Mouse (Mus musculus) heart, embryonic 13.5 days (tissue): ENCODE measurements around the gene Lrrc14b. TPM values are rescaled to one million over a fixed set of nuclear protein-coding genes. Genes with fewer than 3 reads are reported as not detected.

Source experiments
- ATAC-seq: fragments of 200-750 bp; cut with Nextera tagmentation; 2 replicates; pipeline ENCODE4 v1.8.0; 2017; ENCODE audit warnings: moderate TSS enrichment; ENCODE audit not compliant: insufficient number of reproducible peaks, low FRiP score, low TSS enrichment; ENCODE audit errors: extremely low read depth
- H3K27ac ChIP-seq: fragments of 300-500 bp; sonication (generic); replicated peaks from 2 replicates; pipeline ENCODE4 v1.5.1; 2015; ENCODE audit warnings: moderate library complexity, mild to moderate bottlenecking, inconsistent platforms
- H3K27me3 ChIP-seq: fragments of 300-500 bp; sonication (generic); replicated peaks from 2 replicates; pipeline ENCODE4 v1.6.1; 2015; ENCODE audit warnings: mild to moderate bottlenecking, inconsistent platforms
- H3K36me3 ChIP-seq: fragments of 300-500 bp; sonication (generic); 2 replicates; pipeline ENCODE4 v1.6.1; 2015; ENCODE audit warnings: mild to moderate bottlenecking, inconsistent platforms
- H3K4me1 ChIP-seq: fragments of 300-500 bp; sonication (generic); 2 replicates; pipeline ENCODE4 v1.6.1; 2015; ENCODE audit warnings: inconsistent platforms
- H3K4me2 ChIP-seq: fragments of 300-500 bp; sonication (generic); 2 replicates; pipeline ENCODE4 v1.6.1; 2015; ENCODE audit warnings: inconsistent platforms, mild to moderate bottlenecking, moderate library complexity
- H3K4me3 ChIP-seq: fragments of 300-500 bp; sonication (generic); 2 replicates; pipeline ENCODE4 v1.5.1; 2015; ENCODE audit warnings: moderate library complexity, mild to moderate bottlenecking, inconsistent platforms
- H3K9ac ChIP-seq: fragments of 300-500 bp; sonication (generic); 2 replicates; pipeline ENCODE4 v1.6.1; 2015; ENCODE audit warnings: inconsistent platforms, mild to moderate bottlenecking, moderate library complexity
- H3K9me3 ChIP-seq: fragments of 300-500 bp; sonication (generic); 2 replicates; pipeline ENCODE4 v1.6.1; 2016; ENCODE audit warnings: inconsistent platforms
- WGBS: fragments of 180-500 bp; shearing (Covaris S2); methylation state at CpG from one replicate; pipeline ENCODE4 v1.1.7; 2015; ENCODE audit warnings: mixed read lengths; 5-methylcytosine and 5-hydroxymethylcytosine counted together
- microRNA counts: library from miRNA; unstranded; fragments of <30 nt; microRNA quantifications from one replicate; lab custom pipeline; 2016
- microRNA-seq: library from miRNA; unstranded; fragments of <30 nt; microRNA quantifications from one replicate; pipeline ENCODE4, GENCODE M21; 2016
- polyA plus RNA-seq: library from polyadenylated mRNA; unstranded; fragments of >200 nt; fragmentation: Nextera tagmentation; extraction: Ambion mirVana; gene quantifications from 2 replicates; pipeline ENCODE4 v1.2.1, GENCODE M21; 2015

Gene Lrrc14b
- polyA plus RNA-seq, 1 experiment from 2014 or later, result 2.6 TPM

GRCm38 (mm10) chr13:74350435-74350906 is 13.3 kb downstream of the Lrrc14b start:
- WGBS, result under 1% methylated on average over 15 of the region's 15 CpGs
- ATAC-seq, result 0 out of 2 replicates have a peak, but pooled peaks have one; percentile 2
- no peaks in the 10 kb centered on the region for H3K9me3 ChIP-seq
- H3K27me3 ChIP-seq, result no peaks in the 10 kb centered on the region
- peak overlapping the region; percentile 77 for H3K4me3 ChIP-seq
- H3K36me3 ChIP-seq, result peaks cover 25% of the 10 kb centered on the region
- H3K4me2 ChIP-seq, result peak overlapping the region; percentile 71
- H3K9ac ChIP-seq, result peak overlapping the region; percentile 91
- H3K4me1 ChIP-seq, result peaks cover 24% of the 10 kb centered on the region
- peak overlapping the region; percentile 90 for H3K27ac ChIP-seq

GRCm38 (mm10) chr13:74349566-74350434 is 14.0 kb downstream of the Lrrc14b start, which contains the start of the genes Sdha and Ccdc127:
Gene Sdha (minus strand): TSS chr13:74350280.
Gene Ccdc127 (plus strand): TSS chr13:74350309.
- Histone ChIP-seq H3K36me3 (peaks cover 23% of the 10 kb centered on the region), H3K9me3 (no peaks in the 10 kb centered on the region), H3K4me2 (peak within 1 kb of the TSS; percentile 71), H3K27ac (peak within 1 kb of the TSS; percentile 90), H3K4me1 (peaks cover 24% of the 10 kb centered on the region), H3K9ac (peak within 1 kb of the TSS; percentile 91), H3K27me3 (no peaks in the 10 kb centered on the region), H3K4me3 (peak within 1 kb of the TSS; percentile 77)
- under 1% methylated on average over 57 of the region's 57 CpGs for WGBS
- ATAC-seq, result peak; percentile 97

- ATAC-seq, result no peak
- no peak overlapping the region for H3K27ac ChIP-seq
- no peak overlapping the region for H3K9ac ChIP-seq
- no peak overlapping the region for H3K4me3 ChIP-seq
- peaks cover 82% of the 10 kb centered on the region for H3K36me3 ChIP-seq
- H3K9me3 ChIP-seq, result no peaks in the 10 kb centered on the region
- no peak overlapping the region for H3K4me2 ChIP-seq
- H3K4me1 ChIP-seq, result no peaks in the 10 kb centered on the region
- WGBS, result 50% methylated on average over 3 of the region's 3 CpGs
- no peaks in the 10 kb centered on the region for H3K27me3 ChIP-seq
Observed at GRCm38 (mm10) chr13:74341036-74341435, 22.8 kb downstream of the Lrrc14b start.

- ATAC-seq, result no peak
- peaks cover 88% of the 10 kb centered on the region for H3K36me3 ChIP-seq
- no peak overlapping the region for H3K27ac ChIP-seq
- H3K4me1 ChIP-seq, result no peaks in the 10 kb centered on the region
- H3K4me2 ChIP-seq, result no peak overlapping the region
- H3K27me3 ChIP-seq, result no peaks in the 10 kb centered on the region
- no peak overlapping the region for H3K4me3 ChIP-seq
- no peak overlapping the region for H3K9ac ChIP-seq
- no peaks in the 10 kb centered on the region for H3K9me3 ChIP-seq
Observed at GRCm38 (mm10) chr13:74329321-74329720, 34.5 kb downstream of the Lrrc14b start.

- Histone ChIP-seq H3K27me3 (no peaks in the 10 kb centered on the region), H3K4me1 (peaks cover 15% of the 10 kb centered on the region), H3K4me2 (peak within 1 kb of the TSS; percentile 87), H3K4me3 (peak within 1 kb of the TSS; percentile 79), H3K36me3 (peaks cover 53% of the 10 kb centered on the region), H3K9me3 (no peaks in the 10 kb centered on the region), H3K9ac (peak within 1 kb of the TSS; percentile 90), H3K27ac (peak within 1 kb of the TSS; percentile 74)
- under 1% methylated on average over 36 of the region's 36 CpGs for WGBS
- peak; percentile 99 for ATAC-seq
Observed at GRCm38 (mm10) chr13:74317170-74317849, 46.5 kb downstream of the Lrrc14b start, which contains the start of gene Pdcd6. Gene Pdcd6 (minus strand): TSS chr13:74317580.

GRCm38 (mm10) chr13:74316789-74317169 is 47.0 kb downstream of the Lrrc14b start:
- Histone ChIP-seq H3K9ac (peak overlapping the region; percentile 90), H3K27me3 (no peaks in the 10 kb centered on the region), H3K4me1 (peaks cover 15% of the 10 kb centered on the region), H3K36me3 (peaks cover 51% of the 10 kb centered on the region), H3K27ac (peak overlapping the region; percentile 61), H3K4me2 (peak overlapping the region; percentile 87), H3K4me3 (peak overlapping the region; percentile 79), H3K9me3 (no peaks in the 10 kb centered on the region)
- WGBS, result 4% methylated on average over 15 of the region's 15 CpGs
- no peak for ATAC-seq

- H3K4me1 ChIP-seq, result peaks cover 15% of the 10 kb centered on the region
- peak overlapping the region; percentile 90 for H3K9ac ChIP-seq
- H3K9me3 ChIP-seq, result no peaks in the 10 kb centered on the region
- H3K36me3 ChIP-seq, result peaks cover 51% of the 10 kb centered on the region
- peak overlapping the region; percentile 87 for H3K4me2 ChIP-seq
- 25% methylated on average over 4 of the region's 4 CpGs for WGBS
- peak overlapping the region; percentile 61; the same call in 1 of the 2 replicates for H3K27ac ChIP-seq
- ATAC-seq, result no peak
- H3K4me3 ChIP-seq, result peak overlapping the region; percentile 79
- H3K27me3 ChIP-seq, result no peaks in the 10 kb centered on the region
Observed at GRCm38 (mm10) chr13:74316386-74316785, 47.4 kb downstream of the Lrrc14b start.

- 93% methylated on average over 3 of the region's 3 CpGs for WGBS
- Histone ChIP-seq H3K9me3 (no peaks in the 10 kb centered on the region), H3K27ac (no peak overlapping the region), H3K4me2 (no peak overlapping the region), H3K36me3 (peaks cover 50% of the 10 kb centered on the region), H3K9ac (no peak overlapping the region), H3K4me3 (no peak overlapping the region), H3K4me1 (peaks cover 15% of the 10 kb centered on the region), H3K27me3 (no peaks in the 10 kb centered on the region)
- no peak for ATAC-seq
Observed at GRCm38 (mm10) chr13:74314616-74315015, 49.2 kb downstream of the Lrrc14b start.

MicroRNAs within 50 kb of the gene (microRNA counts, 519-probe panel; counts per million panel counts)
- 209 counts per million, percentile 61 among the panel's probes with 10 or more counts for microRNA mmu-miR-692 (lab: Ali Mortazavi, UCI)

Small RNAs within 50 kb of the gene (microRNA-seq; reads per million reads assigned to microRNA genes)
- gene Mir692-3, result not detected

Other genes starting within 250 kb of the Lrrc14b start
- gene Slc9a3, start 242.5 kb downstream of the Lrrc14b start, polyA plus RNA-seq, result not detected in 2 replicates
- 46.9 and 56.7 TPM in 2 replicates for gene Exoc3, start 155.3 kb downstream of the Lrrc14b start, polyA plus RNA-seq
- 0.51 and 0.61 TPM in 2 replicates for gene Ahrr, start 71.7 kb downstream of the Lrrc14b start, polyA plus RNA-seq
- 82.5 and 102 TPM in 2 replicates for gene Pdcd6, start 46.4 kb downstream of the Lrrc14b start, polyA plus RNA-seq
- 427 and 491 TPM in 2 replicates for gene Sdha, start 13.7 kb downstream of the Lrrc14b start, polyA plus RNA-seq
- 38.4 and 43.3 TPM in 2 replicates for gene Ccdc127, start 13.7 kb downstream of the Lrrc14b start, polyA plus RNA-seq
- 3.1 and 3.8 TPM in 2 replicates for gene Zfp72, start 26.8 kb upstream of the Lrrc14b start, polyA plus RNA-seq
- gene Ftl1-ps1, start 35.7 kb upstream of the Lrrc14b start, polyA plus RNA-seq, result 79.1 and 99.5 TPM in 2 replicates
- gene Zfp825, start 130.0 kb upstream of the Lrrc14b start, polyA plus RNA-seq, result 12.7 and 15.2 TPM in 2 replicates